Mouse (Mus musculus): ENCODE measurements around the gene Inf2.

Inf2 gene

GRCm38 (mm10) chr12:112584954-112585353 is 3.6 kb upstream of the Inf2 start:
- POLR2A ChIA-PET: interaction anchor here in 1 of 4 experiments (1.5 to 6.6 kb wide), 2 partner anchors 8 to 25 kb away, joined by 4 to 45 read pairs; no protein-coding TSS in a partner anchor
- CTCF ChIA-PET: interaction anchor here in 1 of 4 experiments (1.7 to 1.8 kb wide), 2 partner anchors 20 to 33 kb away, joined by 5 to 6 read pairs; no protein-coding TSS in a partner anchor

GRCm38 (mm10) chr12:112585924-112586538 is 2.6 kb upstream of the Inf2 start:
- CTCF ChIA-PET: interaction anchor here in 3 of 4 experiments (1.0 to 1.8 kb wide), 7 partner anchors 19 to 441 kb away, joined by 3 to 8 read pairs (median 5); no protein-coding TSS in a partner anchor
- POLR2A ChIA-PET: interaction anchor here in 2 of 4 experiments (0.6 to 6.6 kb wide), 12 partner anchors 9 to 620 kb away, joined by 3 to 45 read pairs (median 4); no protein-coding TSS in a partner anchor

- ChIA-PET POLR2A (interaction anchor here in 3 of 4 experiments (0.6 to 6.6 kb wide), 18 partner anchors 8 to 442 kb away, joined by 3 to 45 read pairs (median 4); partner anchors contain the start of genes Adssl1 (in 1 of the 3), Cep170b (in 1 of the 3) and Kif26a (in 1 of the 3)), CTCF (interaction anchor here in 3 of 4 experiments (0.6 to 3.8 kb wide), 9 partner anchors 18 to 533 kb away, joined by 3 to 19 read pairs (median 4); no protein-coding TSS in a partner anchor)
These were observed 1.2 kb upstream of the Inf2 start for GRCm38 (mm10) chr12:112587125-112588124.

GRCm38 (mm10) chr12:112589491-112590191 is 1.1 kb downstream of the Inf2 start:
- POLR2A ChIA-PET: interaction anchor here in 3 of 4 experiments (0.8 to 6.6 kb wide), 18 partner anchors 9 to 473 kb away, joined by 3 to 45 read pairs (median 6); partner anchors contain the start of genes Cep170b (in 1 of the 3) and Siva1 (in 1 of the 3)
- CTCF ChIA-PET: interaction anchor here (0.6 to 3.9 kb wide), 12 partner anchors 10 to 38 kb away, joined by 3 to 19 read pairs (median 6); no protein-coding TSS in a partner anchor

GRCm38 (mm10) chr12:112590566-112591239 is 2.1 kb downstream of the Inf2 start:
- POLR2A ChIA-PET: interaction anchor here in 2 of 4 experiments (1.0 to 6.6 kb wide), 8 partner anchors 8 to 54 kb away, joined by 3 to 45 read pairs (median 8); partner anchors contain the start of gene Siva1 (in 1 of the 2)
- CTCF ChIA-PET: interaction anchor here in 3 of 4 experiments (0.7 to 3.9 kb wide), 10 partner anchors 12 to 39 kb away, joined by 3 to 19 read pairs (median 4); no protein-coding TSS in a partner anchor

- CTCF ChIA-PET: interaction anchor here in 3 of 4 experiments (0.6 to 3.9 kb wide), 7 partner anchors 12 to 40 kb away, joined by 3 to 19 read pairs (median 4); no protein-coding TSS in a partner anchor
- POLR2A ChIA-PET: interaction anchor here in 2 of 4 experiments (1.0 to 6.6 kb wide), 7 partner anchors 8 to 39 kb away, joined by 3 to 45 read pairs (median 8); no protein-coding TSS in a partner anchor
These were observed 2.7 kb downstream of the Inf2 start for GRCm38 (mm10) chr12:112591240-112591639.

GRCm38 (mm10) chr12:112591730-112592129 is 3.1 kb downstream of the Inf2 start:
- ChIA-PET POLR2A (interaction anchor here in 2 of 4 experiments (1.1 to 3.3 kb wide), 4 partner anchors 17 to 40 kb away, joined by 3 to 9 read pairs (median 6); no protein-coding TSS in a partner anchor), CTCF (interaction anchor here in 3 of 4 experiments (0.6 to 3.9 kb wide), 4 partner anchors 14 to 40 kb away, joined by 3 to 15 read pairs (median 8); no protein-coding TSS in a partner anchor)

- CTCF ChIA-PET: interaction anchor here in 3 of 4 experiments (0.5 to 3.9 kb wide), 5 partner anchors 12 to 1348 kb away, joined by 3 to 18 read pairs (median 10); no protein-coding TSS in a partner anchor
These were observed 4.6 kb downstream of the Inf2 start for GRCm38 (mm10) chr12:112592985-112593734.

GRCm38 (mm10) chr12:112593951-112594915 is 5.6 kb downstream of the Inf2 start:
- ChIA-PET POLR2A (interaction anchor here in 3 of 4 experiments (0.6 to 9.1 kb wide), 16 partner anchors 8 to 154 kb away, joined by 3 to 85 read pairs (median 6); partner anchors contain the start of gene Adssl1 (in 1 of the 3)), CTCF (interaction anchor here (0.5 to 3.4 kb wide), 10 partner anchors 11 to 81 kb away, joined by 3 to 18 read pairs (median 6); no protein-coding TSS in a partner anchor)

More at GRCm38 (mm10) chr12:112592985-112593734, 4.6 kb downstream of the Inf2 start:
- POLR2A ChIA-PET: interaction anchor here in 2 of 4 experiments (1.2 to 9.1 kb wide), 6 partner anchors 15 to 41 kb away, joined by 3 to 85 read pairs (median 9); no protein-coding TSS in a partner anchor

- CTCF ChIA-PET: interaction anchor here (0.5 to 3.4 kb wide), 13 partner anchors 11 to 363 kb away, joined by 3 to 18 read pairs (median 4); no protein-coding TSS in a partner anchor
- POLR2A ChIA-PET: interaction anchor here in 3 of 4 experiments (0.6 to 9.1 kb wide), 20 partner anchors 8 to 199 kb away, joined by 3 to 85 read pairs (median 5); partner anchors contain the start of genes Adssl1 (in 1 of the 3) and Siva1 (in 1 of the 3)
These were observed 6.4 kb downstream of the Inf2 start for GRCm38 (mm10) chr12:112594989-112595388.

- POLR2A ChIA-PET: interaction anchor here in 3 of 4 experiments (0.6 to 9.1 kb wide), 16 partner anchors 8 to 198 kb away, joined by 3 to 85 read pairs (median 8); partner anchors contain the start of gene Siva1 (in 1 of the 3)
- CTCF ChIA-PET: interaction anchor here (0.5 to 3.4 kb wide), 13 partner anchors 10 to 363 kb away, joined by 3 to 18 read pairs (median 4); no protein-coding TSS in a partner anchor
These were observed 7.0 kb downstream of the Inf2 start for GRCm38 (mm10) chr12:112595626-112596025.

GRCm38 (mm10) chr12:112596454-112596853 is 7.9 kb downstream of the Inf2 start:
- ChIA-PET POLR2A (interaction anchor here in 2 of 4 experiments (0.7 to 9.1 kb wide), 9 partner anchors 10 to 585 kb away, joined by 3 to 85 read pairs (median 12); partner anchors contain the start of gene Siva1 (in 1 of the 2)), CTCF (interaction anchor here (0.7 to 3.4 kb wide), 9 partner anchors 9 to 1302 kb away, joined by 3 to 18 read pairs (median 4); no protein-coding TSS in a partner anchor)

GRCm38 (mm10) chr12:112596891-112597500 is 8.4 kb downstream of the Inf2 start:
- ChIA-PET CTCF (interaction anchor here in 3 of 4 experiments (0.7 to 3.5 kb wide), 10 partner anchors 8 to 1301 kb away, joined by 3 to 23 read pairs (median 4); no protein-coding TSS in a partner anchor), POLR2A (interaction anchor here in 3 of 4 experiments (0.7 to 9.1 kb wide), 11 partner anchors 9 to 586 kb away, joined by 3 to 85 read pairs (median 11); partner anchors contain the start of genes Inf2 (in 1 of the 3) and Siva1 (in 1 of the 3))

All from embryonic stem cell, embryonic (primary cell).